Mouse (Mus musculus) myocyte (in vitro differentiated cells): Measurements from ENCODE around the gene Mipep.

ENCODE experiments used
- E2F4 ChIP-seq: IDR thresholded peaks from one replicate; pipeline ENCODE4 v1.6.1; 2011; ENCODE audit warnings: mild to moderate bottlenecking, control low read depth, moderate library complexity; ENCODE audit not compliant: insufficient read depth
- MAX ChIP-seq: IDR thresholded peaks from one replicate; pipeline ENCODE4 v1.6.1; 2011; ENCODE audit warnings: low read depth, mild to moderate bottlenecking, control low read depth
- POLR2A ChIP-seq: IDR thresholded peaks from one replicate; pipeline ENCODE4 v1.6.1; 2011; ENCODE audit warnings: low read depth, mild to moderate bottlenecking, control low read depth, moderate library complexity; ENCODE audit not compliant: insufficient read length
- POLR2AphosphoS2 ChIP-seq: IDR thresholded peaks from one replicate; pipeline ENCODE4 v1.6.1; 2011; ENCODE audit warnings: low read depth, control low read depth; ENCODE audit not compliant: insufficient read length
- REST ChIP-seq: IDR thresholded peaks from one replicate; pipeline ENCODE4 v1.6.1; 2011; ENCODE audit warnings: mild to moderate bottlenecking, control low read depth, moderate library complexity; ENCODE audit not compliant: insufficient read depth, insufficient read length
- TCF12 ChIP-seq: IDR thresholded peaks from one replicate; pipeline ENCODE4 v1.6.1; 2011; ENCODE audit warnings: mild to moderate bottlenecking, control low read depth; ENCODE audit not compliant: poor library complexity, insufficient read depth, severe bottlenecking
- USF1 ChIP-seq: IDR thresholded peaks from one replicate; pipeline ENCODE4 v1.6.1; 2011; ENCODE audit warnings: low read depth, mild to moderate bottlenecking, control low read depth, moderate library complexity

GRCm38 (mm10) chr14:60885361-60885950 is 101.1 kb downstream of the Mipep start:
- TF ChIP-seq REST: no peak
- TF ChIP-seq POLR2A: no peak
- no peak for TF ChIP-seq POLR2AphosphoS2
- no peak for TF ChIP-seq USF1
- no peak for TF ChIP-seq MAX
- no peak for TF ChIP-seq E2F4
- no peak for TF ChIP-seq TCF12
